Mouse (Mus musculus): Measurements from ENCODE around the gene Wdr47. TPM values are rescaled to one million over a fixed set of nuclear protein-coding genes. Genes with fewer than 3 reads are reported as not detected.
"Not testable (repeated sequence)": the region's sequence is repeated elsewhere in the genome, so short reads cannot be mapped to it uniquely, and the experiment has no call there.

The Wdr47 gene
- total RNA-seq (2015; ENCODE audit: low replicate concordance) (1.3 and 2.9 TPM in 2 replicates), total RNA-seq (2017; ENCODE audit: low replicate concordance) (2.7 TPM in 1 of 2 replicates, not detected in the other)

DNA sequence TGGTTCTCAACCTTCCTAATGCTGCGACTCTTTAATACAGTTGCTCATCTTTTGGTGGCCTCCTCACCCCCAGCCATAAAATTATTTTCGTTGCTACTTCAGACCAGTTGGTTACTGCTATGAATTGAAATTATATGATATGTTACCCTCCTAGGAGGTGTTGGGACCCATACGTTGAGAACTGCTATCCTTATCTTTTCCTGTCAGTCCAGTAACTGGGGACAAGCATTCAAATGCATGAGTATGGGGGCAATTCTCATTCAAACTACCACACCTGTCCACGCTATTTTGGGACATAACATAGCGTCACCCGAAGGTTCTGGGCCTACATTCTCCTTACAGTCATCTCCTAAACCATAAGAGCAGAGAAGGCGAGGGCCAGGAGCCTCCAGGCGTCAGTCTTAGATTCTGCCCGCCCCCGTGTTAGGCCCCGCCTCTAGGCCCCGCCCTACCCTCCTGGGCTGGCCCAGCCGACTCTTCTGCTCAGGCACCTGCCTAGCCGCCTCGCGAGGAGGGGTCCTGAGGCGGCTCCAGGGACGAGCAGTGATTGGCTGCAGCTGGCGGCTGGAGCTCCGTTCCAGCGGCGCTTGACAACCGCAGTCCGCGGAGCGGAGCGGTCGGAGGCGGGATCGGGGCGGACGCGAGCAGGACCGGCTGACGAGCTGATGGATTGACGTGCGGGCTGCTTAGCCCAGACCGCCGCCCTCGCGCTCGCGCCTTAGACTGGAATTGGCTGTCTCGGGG is at the start of gene Wdr47:
Gene Wdr47, plus strand, starts transcription at position 494 of the 744 bp plus-strand sequence.
- ATAC-seq (replicated peaks; ENCODE audit: low FRiP score, poor library complexity, severe bottlenecking): peak; percentile 99

DNA sequence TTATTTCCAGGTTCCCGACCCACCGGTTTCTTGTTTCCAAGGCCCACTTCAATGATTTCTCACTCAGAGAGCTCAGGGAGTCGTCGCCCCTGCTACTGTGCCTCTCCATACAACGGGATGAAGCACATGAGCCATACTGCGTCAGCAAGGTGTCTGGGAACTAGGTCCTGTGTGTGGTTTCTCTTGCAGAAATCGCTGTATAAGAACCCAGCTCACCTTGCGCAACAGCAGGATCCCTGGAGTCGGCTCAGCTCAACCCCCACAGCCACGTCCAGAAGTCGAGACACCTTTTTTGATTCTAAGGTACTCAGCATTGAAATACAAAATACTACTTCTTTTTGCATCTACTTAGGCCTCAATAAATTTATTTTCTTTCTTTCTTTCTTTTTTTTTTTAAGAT is 48.8 kb upstream of the Wdr47 start:
- no peak for ATAC-seq (replicated peaks; ENCODE audit: low FRiP score, poor library complexity, severe bottlenecking)

DNA sequence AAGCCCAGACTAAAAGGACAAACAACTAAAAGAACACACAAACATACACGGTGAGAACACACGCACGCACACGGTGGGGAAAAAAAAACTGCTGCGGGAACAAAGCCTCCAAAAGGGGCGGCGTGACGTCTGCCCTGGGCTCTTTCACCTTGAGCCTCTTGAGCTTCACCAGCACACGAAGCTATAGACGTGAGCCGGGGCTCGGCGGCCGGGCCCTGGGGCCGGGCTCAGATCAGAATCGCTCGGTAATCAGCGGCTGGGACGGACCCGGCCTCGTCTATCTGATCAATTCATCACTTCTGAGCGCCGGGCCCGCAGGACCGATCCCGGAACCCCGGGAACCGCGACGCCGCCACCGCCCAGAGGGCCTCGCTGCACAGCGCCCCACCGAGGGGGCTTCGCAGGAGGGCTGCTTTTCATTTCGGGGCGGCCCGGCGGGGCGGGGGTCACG is 36.9 kb upstream of the Wdr47 start:
- ATAC-seq (replicated peaks; ENCODE audit: low FRiP score, poor library complexity, severe bottlenecking): peak; percentile 36

DNA sequence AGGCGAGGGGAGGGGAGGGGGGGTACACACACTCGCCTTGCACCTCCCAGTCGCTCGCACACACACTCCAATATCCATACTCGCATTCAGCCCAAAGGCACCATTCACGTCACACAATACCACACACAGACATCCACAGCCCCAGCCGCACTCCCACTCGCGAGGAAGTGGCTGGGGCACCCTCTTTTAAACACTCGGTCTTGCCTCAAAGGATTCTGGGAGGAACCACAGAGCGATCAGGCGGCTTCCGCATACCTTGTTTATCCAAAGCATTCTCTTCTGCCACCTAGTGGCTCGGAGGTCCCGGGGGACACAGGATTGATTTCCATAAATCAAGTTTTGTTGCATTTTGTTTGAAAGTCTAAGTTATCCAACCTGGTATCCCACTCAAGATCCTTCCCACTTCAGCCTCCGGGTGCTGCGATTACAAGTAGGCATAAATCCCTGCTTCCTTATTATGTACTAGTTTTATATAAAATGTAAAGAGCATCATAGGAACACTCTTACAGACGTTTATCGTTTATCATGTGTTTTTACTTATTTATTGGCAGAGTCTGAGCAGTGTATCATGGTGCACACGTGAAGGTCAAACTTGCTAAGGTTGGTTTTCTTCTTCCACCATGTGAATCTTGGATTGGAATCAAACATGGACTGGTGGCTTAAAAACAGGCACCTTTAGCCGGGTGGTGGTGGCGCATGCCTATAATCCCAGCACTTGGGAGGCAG is 36.3 kb upstream of the Wdr47 start:
- ATAC-seq (replicated peaks; ENCODE audit: low FRiP score, poor library complexity, severe bottlenecking): peak; percentile 97

DNA sequence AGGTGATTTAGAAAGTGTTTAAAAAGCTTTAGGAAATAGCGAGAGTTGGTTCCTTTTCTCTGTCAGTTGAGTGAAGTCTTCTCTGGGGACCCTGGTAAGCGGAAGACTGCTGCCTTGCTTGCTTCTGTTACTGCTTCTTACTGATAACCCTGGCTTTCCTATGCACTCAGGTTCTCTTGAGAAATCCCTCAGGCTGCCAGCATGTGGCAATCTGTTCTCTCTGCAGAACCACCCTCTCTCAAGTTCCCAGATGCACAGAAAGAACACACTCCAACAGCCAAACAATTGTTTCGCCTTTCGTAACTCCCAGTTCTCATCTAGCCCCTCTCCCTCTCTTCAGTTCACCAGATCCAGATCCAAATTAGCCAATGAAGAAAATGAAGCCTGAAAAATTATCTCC is 33.2 kb upstream of the Wdr47 start:
- no peak for ATAC-seq (replicated peaks; ENCODE audit: low FRiP score, poor library complexity, severe bottlenecking)

DNA sequence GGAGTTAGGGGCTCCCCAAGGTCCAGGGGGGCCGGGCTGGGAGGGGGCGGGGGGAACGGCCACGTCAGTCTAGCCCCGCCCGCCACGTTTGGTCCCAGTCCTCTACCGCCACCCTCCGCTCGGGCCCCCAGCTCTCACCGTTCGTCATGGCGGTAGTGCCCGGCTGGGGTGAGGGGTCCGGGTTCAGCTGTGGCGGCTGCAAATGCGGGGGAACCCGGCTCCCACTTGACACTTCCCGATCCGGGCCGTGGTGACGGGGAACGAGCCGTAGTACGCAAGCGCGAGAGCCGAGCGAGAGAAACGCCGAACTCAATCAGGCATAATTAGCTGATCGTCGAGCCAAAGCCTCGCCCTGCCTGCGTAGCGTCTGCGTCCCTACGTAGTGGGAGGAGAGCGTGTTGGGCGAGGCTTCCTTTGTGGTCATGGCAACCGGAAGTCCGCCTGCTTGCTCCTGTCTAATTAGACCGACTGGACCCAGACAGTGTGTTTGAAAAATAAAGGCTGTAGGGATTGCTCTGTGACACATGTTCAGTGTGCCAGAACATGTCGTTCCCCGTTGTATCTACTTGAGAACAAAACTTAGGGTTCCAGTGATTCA is 28.8 kb upstream of the Wdr47 start, which contains the start of gene Tmem167b:
Gene Tmem167b, minus strand, starts transcription at position 334 of the 598 bp plus-strand sequence.
- ATAC-seq (replicated peaks; ENCODE audit: low FRiP score, poor library complexity, severe bottlenecking): peak; percentile 93

DNA sequence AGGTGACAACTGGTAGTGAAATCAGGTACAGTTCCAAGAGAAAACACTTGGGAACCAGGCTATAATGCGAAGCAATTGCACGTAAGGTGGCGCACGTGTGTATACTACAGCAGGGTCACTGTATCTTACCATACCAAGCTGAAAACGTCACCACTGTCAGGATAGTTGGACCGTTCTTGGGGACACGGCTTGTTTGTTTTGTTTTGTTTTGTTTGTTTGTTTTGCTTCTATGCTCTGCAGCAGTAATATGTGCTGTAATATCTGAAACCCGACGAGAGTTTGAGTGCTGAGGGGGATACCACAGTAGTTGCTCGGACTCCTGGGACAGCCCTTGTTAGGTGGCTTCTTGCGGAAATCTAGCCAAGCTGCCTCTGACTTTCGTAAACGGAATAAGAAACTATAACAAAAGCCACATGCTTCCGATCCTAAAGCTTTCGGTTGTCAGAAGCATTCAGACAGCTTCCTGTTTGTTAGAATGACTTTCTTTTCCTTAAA is 28.3 kb upstream of the Wdr47 start:
- ATAC-seq (replicated peaks; ENCODE audit: low FRiP score, poor library complexity, severe bottlenecking): peak; percentile 62

DNA sequence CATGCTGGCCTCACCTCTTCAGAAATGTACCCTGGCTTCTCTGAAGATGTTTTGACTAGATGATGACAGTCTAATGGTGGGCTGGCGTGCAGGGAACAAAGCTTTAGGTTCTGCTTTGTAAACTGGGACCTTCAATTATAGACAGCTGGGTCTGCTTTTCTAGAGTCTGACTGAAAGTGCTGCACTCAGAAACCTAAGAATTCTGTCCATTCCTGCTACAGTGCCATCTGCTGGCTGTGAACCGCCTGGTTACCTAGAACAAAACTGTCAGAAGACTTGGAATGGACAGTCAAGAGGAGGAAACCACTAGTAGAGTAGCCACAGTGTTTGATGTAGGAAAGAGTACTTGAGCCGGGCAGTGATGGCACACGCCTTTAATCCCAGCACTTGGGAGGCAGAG is 27.8 kb upstream of the Wdr47 start:
- ATAC-seq (replicated peaks; ENCODE audit: low FRiP score, poor library complexity, severe bottlenecking): peak; percentile 66

DNA sequence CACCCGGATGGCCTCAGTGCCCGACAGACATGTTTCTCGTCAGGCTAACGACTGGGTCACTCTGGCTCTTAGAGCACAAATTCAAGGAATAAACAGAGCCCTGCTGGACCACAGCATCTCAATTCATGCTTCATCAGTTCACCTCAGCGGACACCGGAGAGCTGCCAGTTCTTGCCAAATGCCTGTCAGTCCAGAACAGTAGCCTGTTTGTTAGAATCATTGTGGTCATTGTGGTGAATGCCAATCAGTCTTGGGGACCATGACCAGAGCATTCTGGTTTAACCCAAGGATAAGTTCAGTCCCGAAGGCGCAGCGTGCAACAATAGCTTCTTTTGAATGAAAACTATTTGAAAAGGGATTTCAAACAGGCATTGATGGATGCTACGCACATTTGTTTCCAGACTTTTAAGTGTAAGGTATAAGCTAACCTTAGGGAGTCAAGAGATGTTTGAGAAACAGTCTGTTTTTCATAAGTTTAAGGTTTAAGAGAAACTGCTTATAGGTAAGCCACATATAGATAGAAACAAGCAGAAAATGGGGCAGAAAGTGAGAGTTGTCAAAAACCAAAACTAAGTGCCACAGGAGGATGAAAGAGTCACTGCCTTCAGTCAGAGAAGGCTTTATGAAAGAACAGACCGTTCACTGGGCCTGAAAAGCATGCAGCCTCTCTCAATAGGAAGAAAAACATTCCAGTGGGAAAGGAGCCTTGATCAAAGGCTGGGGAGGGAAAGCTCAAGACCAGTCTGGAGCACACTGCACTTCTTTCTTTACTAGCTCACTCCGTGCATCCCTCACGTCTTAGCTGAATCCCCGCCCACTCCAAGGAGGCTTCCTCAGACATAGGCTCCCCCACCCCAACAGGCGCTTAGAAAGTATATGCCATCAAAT is 22.8 kb upstream of the Wdr47 start:
- no peak for ATAC-seq (replicated peaks; ENCODE audit: low FRiP score, poor library complexity, severe bottlenecking)

DNA sequence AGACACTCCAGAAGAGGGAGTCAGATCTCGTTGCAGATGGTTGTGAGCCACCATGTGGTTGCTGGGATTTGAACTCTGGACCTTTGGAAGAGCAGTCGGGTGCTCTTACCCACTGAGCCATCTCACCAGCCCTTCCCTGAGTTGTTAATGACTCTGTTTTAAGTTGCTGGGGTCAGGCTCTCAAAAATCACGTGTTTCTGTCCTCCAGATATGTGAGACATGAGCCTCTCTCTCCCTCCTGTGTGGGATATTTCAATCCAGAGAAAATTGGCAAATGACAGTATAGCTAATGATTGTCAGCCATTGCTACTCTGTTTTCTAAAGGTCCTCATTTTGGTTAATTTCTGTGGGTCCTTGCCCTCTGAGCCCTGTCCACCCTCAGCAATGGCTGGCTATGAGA is 21.4 kb upstream of the Wdr47 start:
- not testable (repeated sequence) for ATAC-seq (replicated peaks; ENCODE audit: low FRiP score, poor library complexity, severe bottlenecking)

DNA sequence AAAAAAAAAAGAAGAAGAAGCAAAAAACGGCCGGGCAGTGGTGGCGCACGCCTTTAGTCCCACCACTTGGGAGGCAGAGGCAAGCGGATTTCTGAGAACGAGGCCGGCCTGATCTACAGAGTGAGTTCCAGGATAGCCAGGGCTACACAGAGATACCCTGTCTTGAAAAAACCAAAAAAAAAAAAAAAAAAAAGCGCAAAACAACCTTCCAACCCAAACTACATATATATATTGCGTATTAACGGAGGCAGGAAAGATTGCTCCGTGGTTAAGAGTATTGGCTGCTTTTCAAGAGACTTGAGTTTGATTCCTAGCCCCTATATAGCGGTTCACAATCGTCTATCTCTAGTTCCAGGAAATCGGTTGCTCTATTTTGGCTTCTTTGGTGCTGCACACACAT is 20.3 kb upstream of the Wdr47 start:
- ATAC-seq (replicated peaks; ENCODE audit: low FRiP score, poor library complexity, severe bottlenecking): no peak

DNA sequence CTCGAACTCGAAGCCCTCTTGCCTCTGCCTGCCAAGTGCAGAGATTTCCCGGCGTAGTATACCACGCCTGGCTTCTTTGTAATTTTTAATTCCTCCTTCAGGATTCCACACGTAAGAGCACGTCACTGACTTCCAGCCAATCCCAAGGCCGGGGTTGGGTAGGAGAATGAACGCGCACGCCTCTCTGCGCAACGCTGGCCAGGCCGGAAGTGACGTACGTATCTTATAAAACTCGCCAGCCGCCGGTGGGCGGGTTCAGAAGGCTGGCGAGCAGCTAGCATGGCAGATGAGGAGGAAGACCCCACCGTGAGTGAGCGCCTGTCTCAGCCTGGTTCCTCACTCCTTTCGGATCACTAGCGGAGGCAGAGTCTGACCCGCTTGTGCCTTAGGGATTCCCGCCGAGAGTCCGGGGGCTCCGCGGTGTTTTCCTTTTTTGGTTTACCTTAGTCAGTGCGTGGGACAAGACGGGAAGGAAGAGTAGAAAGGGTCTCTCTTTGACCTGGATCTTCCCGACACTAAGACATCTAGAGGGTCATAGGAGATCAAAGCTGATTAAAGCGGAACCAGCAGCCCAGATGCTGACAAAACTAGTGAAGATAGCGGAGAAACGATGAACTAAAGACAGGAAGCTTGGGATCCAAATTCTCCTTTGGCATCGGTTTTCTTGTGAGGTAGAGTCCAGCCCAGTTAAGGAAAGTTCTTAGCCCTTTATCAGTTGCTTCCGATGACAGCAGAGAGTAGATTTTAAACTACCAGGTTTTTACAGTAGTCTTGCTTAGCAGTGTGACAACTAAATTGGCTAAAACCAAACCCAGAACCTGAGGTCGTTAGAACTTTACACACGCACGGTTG is 19.4 kb upstream of the Wdr47 start, which contains the start of gene Taf13:
Gene Taf13, plus strand, starts transcription at position 256 of the 852 bp plus-strand sequence.
- peak; percentile 99 for ATAC-seq (replicated peaks; ENCODE audit: low FRiP score, poor library complexity, severe bottlenecking)

DNA sequence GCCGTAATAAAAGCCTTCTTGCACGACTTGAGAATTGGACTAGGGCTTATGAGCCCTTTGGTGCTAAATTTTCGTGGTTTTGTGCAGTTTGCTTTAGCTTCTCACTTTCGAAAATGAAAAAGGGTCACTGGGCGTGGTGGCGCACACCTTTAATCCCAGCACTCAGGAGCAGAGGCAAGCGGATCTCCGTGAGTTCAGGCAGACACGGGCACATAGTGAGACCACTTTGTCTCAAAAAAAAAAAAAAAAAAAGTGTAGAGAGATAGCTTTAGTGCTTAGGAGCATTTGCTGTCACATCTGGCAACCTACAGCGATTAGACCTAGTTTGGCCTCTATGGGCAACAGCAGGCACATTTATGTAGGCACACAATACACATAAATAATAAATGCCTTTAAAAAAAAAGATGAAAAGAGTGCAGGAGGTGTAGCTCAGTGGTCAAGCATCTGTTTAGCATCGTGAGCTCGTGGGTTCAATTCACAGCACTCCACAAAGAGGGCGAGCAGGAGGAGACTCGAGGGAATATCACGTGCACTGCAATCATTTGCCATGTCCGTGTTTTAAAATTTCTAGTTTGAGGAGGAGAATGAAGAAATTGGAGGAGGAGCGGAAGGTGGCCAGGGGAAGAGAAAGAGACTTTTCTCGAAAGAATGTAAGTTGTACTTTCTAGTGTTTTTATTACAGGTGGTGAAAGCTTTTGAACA is 18.6 kb upstream of the Wdr47 start:
- no peak for ATAC-seq (replicated peaks; ENCODE audit: low FRiP score, poor library complexity, severe bottlenecking)

DNA sequence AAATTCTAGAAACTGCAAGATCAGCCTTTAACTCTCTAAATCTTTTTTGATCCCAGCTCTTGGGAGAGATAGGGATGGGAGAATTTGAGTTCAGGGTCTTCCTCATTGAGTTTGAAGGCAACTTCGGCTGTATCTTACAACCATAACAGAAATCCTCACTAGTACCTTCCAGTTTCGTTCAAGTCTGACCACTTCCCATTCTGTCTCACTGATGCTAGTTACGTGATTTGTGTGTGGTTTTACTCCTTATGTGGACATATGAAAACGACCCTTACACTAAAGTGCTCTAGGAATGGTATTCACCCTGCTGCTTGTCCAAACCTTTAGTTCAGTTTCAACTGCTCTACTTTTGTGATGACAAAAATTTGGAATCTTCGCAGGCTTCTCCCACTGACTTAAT is 17.1 kb upstream of the Wdr47 start:
- ATAC-seq (replicated peaks; ENCODE audit: low FRiP score, poor library complexity, severe bottlenecking): no peak

DNA sequence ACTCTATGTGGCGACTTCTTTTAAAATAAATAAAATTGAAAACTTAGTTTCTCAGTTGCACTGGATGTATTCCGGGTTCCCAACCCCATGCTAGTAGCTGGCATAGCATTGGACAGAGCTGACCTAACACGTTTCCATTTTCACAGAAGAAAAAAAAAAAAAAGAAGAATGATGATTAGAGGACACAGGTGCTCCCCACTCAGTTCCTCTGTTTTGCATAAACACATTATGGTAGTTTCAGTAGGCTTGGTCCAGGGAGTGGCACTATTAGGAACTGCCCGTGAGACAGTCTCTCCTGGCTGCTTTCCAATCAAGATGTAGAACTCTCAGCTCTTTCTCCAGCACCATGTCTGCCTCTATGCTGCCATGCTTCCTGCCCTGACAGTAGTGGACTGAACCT is 6.5 kb upstream of the Wdr47 start:
- ATAC-seq (replicated peaks; ENCODE audit: low FRiP score, poor library complexity, severe bottlenecking): no peak

DNA sequence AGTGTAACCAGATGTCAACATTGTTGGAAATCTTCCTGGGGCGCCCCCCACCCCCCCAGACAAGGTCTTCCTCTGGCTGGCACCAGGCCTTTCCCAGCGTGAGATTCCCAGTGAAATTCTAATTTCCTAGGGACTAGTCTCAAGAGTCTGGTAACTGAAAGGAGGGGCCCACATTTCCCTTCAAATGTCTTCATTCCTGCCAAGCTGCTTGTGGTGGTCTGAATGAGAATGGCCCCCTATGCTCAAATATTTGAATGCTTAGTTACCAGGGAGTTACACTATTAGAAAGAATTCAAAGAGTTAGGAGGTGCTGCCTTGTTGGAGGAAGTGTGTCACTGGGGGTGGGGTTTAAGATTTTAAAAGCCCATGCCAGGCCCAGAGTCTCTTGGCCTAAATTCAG is 2.6 kb upstream of the Wdr47 start:
- ATAC-seq (replicated peaks; ENCODE audit: low FRiP score, poor library complexity, severe bottlenecking): no peak

DNA sequence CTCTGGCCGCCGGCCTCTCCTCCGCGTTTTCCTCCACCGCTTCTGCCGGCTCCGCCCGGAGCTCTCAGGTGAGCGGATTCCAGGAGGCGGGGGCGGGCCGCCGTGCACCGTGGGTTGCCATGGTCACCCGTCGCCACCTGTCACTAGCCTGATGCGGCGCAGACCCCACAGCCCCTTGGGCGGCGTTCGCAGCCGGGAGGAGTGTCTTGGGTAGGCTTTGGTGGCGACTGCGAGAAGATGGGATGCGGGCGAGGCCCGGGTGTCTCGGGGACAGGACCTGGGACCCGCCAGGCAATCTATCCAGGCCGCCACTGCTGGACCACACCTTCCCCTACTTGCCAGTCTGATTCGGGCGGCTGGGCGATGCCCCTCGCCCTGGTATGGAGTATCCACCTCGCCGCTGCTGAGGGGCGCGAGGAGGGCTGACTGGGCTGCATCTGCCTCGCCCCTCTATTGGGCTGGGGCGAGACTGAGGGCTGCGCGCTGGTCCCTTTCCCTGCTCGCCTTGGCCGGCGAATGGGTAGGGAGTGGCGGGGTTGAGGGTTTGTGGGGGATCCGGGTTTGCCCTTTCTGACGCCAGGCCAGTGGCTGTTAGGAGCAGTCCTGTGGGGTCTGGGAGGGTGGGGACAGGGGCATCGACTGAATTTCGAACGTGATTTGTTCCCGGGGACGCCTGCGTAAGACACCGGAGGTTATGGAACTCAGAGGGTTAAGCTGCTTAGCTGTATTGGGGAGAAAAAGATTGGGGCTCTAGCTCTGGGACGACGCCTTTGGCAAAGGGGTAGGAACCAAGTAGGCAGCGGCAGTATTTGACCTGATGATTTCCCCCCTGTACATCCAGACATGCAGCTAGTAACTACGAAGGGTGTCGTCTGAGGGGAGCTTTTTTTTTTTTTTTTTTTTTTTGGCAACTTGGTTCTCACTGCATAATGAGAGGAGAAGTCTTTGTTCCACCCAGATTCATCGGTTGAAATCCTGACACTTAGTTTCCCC is 747 bp downstream of the Wdr47 start:
- ATAC-seq (replicated peaks; ENCODE audit: low FRiP score, poor library complexity, severe bottlenecking): peak; percentile 40
